Mouse (Mus musculus): ENCODE results near the gene Pou4f2. TPM values are rescaled to one million over a fixed set of nuclear protein-coding genes. Genes with fewer than 3 reads are reported as not detected.
A peak's percentile ranks its signal among the peaks of the same experiment; 100 is the strongest.

Pou4f2 gene
- polyA plus RNA-seq (2014; fragmentation: Nextera tagmentation; extraction: Ambion mirVana), result not detected in 2 replicates

GRCm38 (mm10) chr8:78436071-78436651 lies at the start of gene Pou4f2:
Gene Pou4f2 (minus strand): TSS chr8:78436645.
- H3K9me3 ChIP-seq (ENCODE audit: control insufficient read depth, low read length), result no peaks in the 10 kb centered on the region
- H3K36me3 ChIP-seq (ENCODE audit: control insufficient read depth, insufficient read depth, low read length), result no peaks in the 10 kb centered on the region
- DNase-seq (ENCODE audit: low spot score) (peak; percentile 49), ATAC-seq (replicated peaks; ENCODE audit: low FRiP score) (no peak; the same call in 1 of the 2 replicates)
- H3K9ac ChIP-seq (ENCODE audit: low read depth, low read length), result no peak within 1 kb of the TSS
- H3K4me1 ChIP-seq (replicated peaks; ENCODE audit: control insufficient read depth, insufficient read depth, low read length), result no peaks in the 10 kb centered on the region; the same call in 1 of the 2 replicates
- peak within 1 kb of the TSS; percentile 39 for H3K4me3 ChIP-seq (ENCODE audit: low read depth, low read length)
- 1% methylated on average over 41 of the region's 54 CpGs for whole genome bisulfite sequencing
- peak within 1 kb of the TSS; percentile 59 for H3K4me2 ChIP-seq
- H3K27me3 ChIP-seq (replicated peaks; ENCODE audit: control insufficient read depth, insufficient read depth, low read length), result peaks cover 86% of the 10 kb centered on the region
- H3K27ac ChIP-seq (ENCODE audit: low read depth, low read length), result no peak within 1 kb of the TSS

GRCm38 (mm10) chr8:78477051-78477829 lies 40.8 kb upstream of the Pou4f2 start:
- ATAC-seq (replicated peaks; ENCODE audit: low FRiP score) (no peak), DNase-seq (ENCODE audit: low spot score) (no peak)
- Histone ChIP-seq H3K27me3 (replicated peaks; ENCODE audit: control insufficient read depth, insufficient read depth, low read length) (no peaks in the 10 kb centered on the region), H3K4me3 (ENCODE audit: low read depth, low read length) (no peak overlapping the region), H3K27ac (ENCODE audit: low read depth, low read length) (no peak overlapping the region), H3K9ac (ENCODE audit: low read depth, low read length) (no peak overlapping the region), H3K4me1 (replicated peaks; ENCODE audit: control insufficient read depth, insufficient read depth, low read length) (no peaks in the 10 kb centered on the region), H3K36me3 (ENCODE audit: control insufficient read depth, insufficient read depth, low read length) (no peaks in the 10 kb centered on the region), H3K4me2 (no peak overlapping the region), H3K9me3 (ENCODE audit: control insufficient read depth, low read length) (no peaks in the 10 kb centered on the region)
- WGBS, result 54% methylated on average over 6 of the region's 6 CpGs

- no peak overlapping the region for H3K4me3 ChIP-seq (ENCODE audit: low read depth, low read length)
- WGBS, result 83% methylated on average over 2 of the region's 2 CpGs
These were observed 31.4 kb upstream of the Pou4f2 start for GRCm38 (mm10) chr8:78467889-78468288.

GRCm38 (mm10) chr8:78463941-78464340 lies 27.5 kb upstream of the Pou4f2 start:
- no peak for DNase-seq (ENCODE audit: low spot score)
- Histone ChIP-seq H3K4me3 (ENCODE audit: low read depth, low read length) (no peak overlapping the region), H3K36me3 (ENCODE audit: control insufficient read depth, insufficient read depth, low read length) (no peaks in the 10 kb centered on the region), H3K4me2 (no peak overlapping the region), H3K27me3 (replicated peaks; ENCODE audit: control insufficient read depth, insufficient read depth, low read length) (no peaks in the 10 kb centered on the region), H3K9ac (ENCODE audit: low read depth, low read length) (no peak overlapping the region), H3K9me3 (ENCODE audit: control insufficient read depth, low read length) (0 out of 2 replicates have a peak, but pooled peaks cover 4% of the 10 kb centered on the region), H3K4me1 (replicated peaks; ENCODE audit: control insufficient read depth, insufficient read depth, low read length) (no peaks in the 10 kb centered on the region), H3K27ac (ENCODE audit: low read depth, low read length) (no peak overlapping the region)
- WGBS, result 72% methylated on average over 2 of the region's 2 CpGs
- ATAC-seq (replicated peaks; ENCODE audit: low FRiP score), result no peak

More at GRCm38 (mm10) chr8:78467889-78468288, 31.4 kb upstream of the Pou4f2 start:
- no peaks in the 10 kb centered on the region for H3K4me1 ChIP-seq (replicated peaks; ENCODE audit: control insufficient read depth, insufficient read depth, low read length)
- DNase-seq (ENCODE audit: low spot score), result no peak
- H3K36me3 ChIP-seq (ENCODE audit: control insufficient read depth, insufficient read depth, low read length), result no peaks in the 10 kb centered on the region
- H3K27ac ChIP-seq (ENCODE audit: low read depth, low read length), result no peak overlapping the region
- H3K9ac ChIP-seq (ENCODE audit: low read depth, low read length), result no peak overlapping the region
- no peak overlapping the region for H3K4me2 ChIP-seq
- H3K9me3 ChIP-seq (ENCODE audit: control insufficient read depth, low read length), result 0 out of 2 replicates have a peak, but pooled peaks cover 4% of the 10 kb centered on the region
- ATAC-seq (replicated peaks; ENCODE audit: low FRiP score), result no peak
- H3K27me3 ChIP-seq (replicated peaks; ENCODE audit: control insufficient read depth, insufficient read depth, low read length), result no peaks in the 10 kb centered on the region

GRCm38 (mm10) chr8:78456441-78456840 lies 20.0 kb upstream of the Pou4f2 start:
- ATAC-seq (replicated peaks; ENCODE audit: low FRiP score), result no peak
- no peaks in the 10 kb centered on the region for H3K36me3 ChIP-seq (ENCODE audit: control insufficient read depth, insufficient read depth, low read length)
- no peak overlapping the region for H3K4me2 ChIP-seq
- DNase-seq (ENCODE audit: low spot score), result no peak
- no peak overlapping the region for H3K27ac ChIP-seq (ENCODE audit: low read depth, low read length)
- 70% methylated on average over 3 of the region's 3 CpGs for WGBS
- no peak overlapping the region for H3K9ac ChIP-seq (ENCODE audit: low read depth, low read length)
- H3K4me1 ChIP-seq (replicated peaks; ENCODE audit: control insufficient read depth, insufficient read depth, low read length), result no peaks in the 10 kb centered on the region
- H3K9me3 ChIP-seq (ENCODE audit: control insufficient read depth, low read length), result no peaks in the 10 kb centered on the region
- H3K4me3 ChIP-seq (ENCODE audit: low read depth, low read length), result no peak overlapping the region
- H3K27me3 ChIP-seq (replicated peaks; ENCODE audit: control insufficient read depth, insufficient read depth, low read length), result no peaks in the 10 kb centered on the region

- DNase-seq (ENCODE audit: low spot score), result no peak
- Histone ChIP-seq H3K4me3 (ENCODE audit: low read depth, low read length) (no peak overlapping the region), H3K27me3 (replicated peaks; ENCODE audit: control insufficient read depth, insufficient read depth, low read length) (peaks cover 37% of the 10 kb centered on the region), H3K36me3 (ENCODE audit: control insufficient read depth, insufficient read depth, low read length) (no peaks in the 10 kb centered on the region), H3K4me2 (no peak overlapping the region), H3K4me1 (replicated peaks; ENCODE audit: control insufficient read depth, insufficient read depth, low read length) (no peaks in the 10 kb centered on the region), H3K9me3 (ENCODE audit: control insufficient read depth, low read length) (no peaks in the 10 kb centered on the region), H3K9ac (ENCODE audit: low read depth, low read length) (no peak overlapping the region), H3K27ac (ENCODE audit: low read depth, low read length) (no peak overlapping the region)
- WGBS, result 83% methylated on average over 1 of the region's 1 CpGs
- ATAC-seq (replicated peaks; ENCODE audit: low FRiP score), result no peak
These were observed 6.3 kb upstream of the Pou4f2 start for GRCm38 (mm10) chr8:78442781-78443180.

- no peaks in the 10 kb centered on the region for H3K9me3 ChIP-seq (ENCODE audit: control insufficient read depth, low read length)
- WGBS, result under 1% methylated on average over 18 of the region's 18 CpGs
- H3K4me3 ChIP-seq (ENCODE audit: low read depth, low read length), result no peak overlapping the region
- no peaks in the 10 kb centered on the region; the same call in 1 of the 2 replicates for H3K4me1 ChIP-seq (replicated peaks; ENCODE audit: control insufficient read depth, insufficient read depth, low read length)
- H3K9ac ChIP-seq (ENCODE audit: low read depth, low read length), result no peak overlapping the region
- peaks cover 83% of the 10 kb centered on the region for H3K27me3 ChIP-seq (replicated peaks; ENCODE audit: control insufficient read depth, insufficient read depth, low read length)
- ATAC-seq (replicated peaks; ENCODE audit: low FRiP score), result no peak
- H3K27ac ChIP-seq (ENCODE audit: low read depth, low read length), result no peak overlapping the region
- peak overlapping the region; percentile 12; the same call in 1 of the 2 replicates for H3K4me2 ChIP-seq
- DNase-seq (ENCODE audit: low spot score), result no peak
- H3K36me3 ChIP-seq (ENCODE audit: control insufficient read depth, insufficient read depth, low read length), result no peaks in the 10 kb centered on the region
These were observed 1.7 kb upstream of the Pou4f2 start for GRCm38 (mm10) chr8:78438121-78438520.

GRCm38 (mm10) chr8:78437140-78438045 lies 948 bp upstream of the Pou4f2 start:
- no peak overlapping the region for H3K4me2 ChIP-seq

More at GRCm38 (mm10) chr8:78437140-78438045, 948 bp upstream of the Pou4f2 start:
- H3K36me3 ChIP-seq (ENCODE audit: control insufficient read depth, insufficient read depth, low read length), result no peaks in the 10 kb centered on the region
- no peak for ATAC-seq (replicated peaks; ENCODE audit: low FRiP score)
- H3K27me3 ChIP-seq (replicated peaks; ENCODE audit: control insufficient read depth, insufficient read depth, low read length), result peaks cover 87% of the 10 kb centered on the region
- H3K9ac ChIP-seq (ENCODE audit: low read depth, low read length), result no peak overlapping the region
- 6% methylated on average over 32 of the region's 32 CpGs for WGBS
- DNase-seq (ENCODE audit: low spot score), result no peak
- H3K4me3 ChIP-seq (ENCODE audit: low read depth, low read length), result no peak overlapping the region
- no peaks in the 10 kb centered on the region; the same call in 1 of the 2 replicates for H3K4me1 ChIP-seq (replicated peaks; ENCODE audit: control insufficient read depth, insufficient read depth, low read length)
- no peaks in the 10 kb centered on the region for H3K9me3 ChIP-seq (ENCODE audit: control insufficient read depth, low read length)
- no peak overlapping the region for H3K27ac ChIP-seq (ENCODE audit: low read depth, low read length)

All from liver, embryonic 11.5 days (tissue).